Mouse (Mus musculus) heart, embryonic 16.5 days (tissue): ENCODE measurements around the gene Gramd1b. TPM values are rescaled to one million over a fixed set of nuclear protein-coding genes. Genes with fewer than 3 reads are reported as not detected.

ENCODE experiments used
- ATAC-seq: fragments of 200-750 bp; cut with Nextera tagmentation; replicated peaks from 2 replicates; pipeline ENCODE4 v1.8.0; 2017; ENCODE audit warnings: moderate number of reproducible peaks; ENCODE audit not compliant: insufficient read depth, low FRiP score; ENCODE audit errors: extremely low read depth
- H3K27ac ChIP-seq: fragments of 300-500 bp; sonication (generic); 2 replicates; pipeline ENCODE4 v1.5.1; 2014; ENCODE audit warnings: mild to moderate bottlenecking, low read length, control low read depth, moderate library complexity
- H3K27me3 ChIP-seq: fragments of 300-500 bp; sonication (generic); 2 replicates; pipeline ENCODE4 v1.6.1; 2014; ENCODE audit warnings: low read length, mixed read lengths; ENCODE audit not compliant: control insufficient read depth, insufficient read depth
- H3K36me3 ChIP-seq: fragments of 300-500 bp; sonication (generic); 2 replicates; pipeline ENCODE4 v1.6.1; 2014; ENCODE audit not compliant: control insufficient read depth, insufficient read depth
- H3K4me1 ChIP-seq: fragments of 300-500 bp; sonication (generic); 2 replicates; pipeline ENCODE4 v1.6.1; 2014; ENCODE audit warnings: low read length, mixed read lengths; ENCODE audit not compliant: control insufficient read depth, insufficient read depth
- H3K4me2 ChIP-seq: fragments of 300-500 bp; sonication (generic); 2 replicates; pipeline ENCODE4 v1.6.1; 2014; ENCODE audit warnings: low read depth, mild to moderate bottlenecking, control low read depth, low read length
- H3K4me3 ChIP-seq: fragments of 300-500 bp; sonication (generic); 2 replicates; pipeline ENCODE4 v1.5.1; 2014; ENCODE audit warnings: mild to moderate bottlenecking, control low read depth, low read length
- H3K9ac ChIP-seq: fragments of 300-500 bp; sonication (generic); 2 replicates; pipeline ENCODE4 v1.6.1; 2014; ENCODE audit warnings: low read length, control low read depth
- H3K9me3 ChIP-seq: fragments of 300-500 bp; sonication (generic); replicated peaks from 2 replicates; pipeline ENCODE4 v1.6.1; 2016; ENCODE audit warnings: low read length; ENCODE audit not compliant: control insufficient read depth
- WGBS: fragments of 180-500 bp; shearing (Covaris S2); extraction: QIAGEN DNeasy Blood & Tissue Kit; methylation state at CpG from one replicate; pipeline ENCODE4 v1.1.7; 2014; 5-methylcytosine and 5-hydroxymethylcytosine counted together
- polyA plus RNA-seq: library from polyadenylated mRNA; unstranded; fragments of >200 nt; fragmentation: Nextera tagmentation; extraction: Ambion mirVana; gene quantifications from 2 replicates; pipeline ENCODE4 v1.2.1, GENCODE M21; 2015

Gramd1b gene
- polyA plus RNA-seq, 1 experiment from 2014 or later, result 5.9 TPM

GRCm38 (mm10) chr9:40302375-40302774 lies 228.8 kb downstream of the Gramd1b start:
- Histone ChIP-seq H3K4me2 (no peak overlapping the region), H3K36me3 (peaks cover 31% of the 10 kb centered on the region), H3K4me3 (no peak overlapping the region), H3K9me3 (no peaks in the 10 kb centered on the region), H3K4me1 (no peaks in the 10 kb centered on the region), H3K27me3 (no peaks in the 10 kb centered on the region), H3K27ac (no peak overlapping the region), H3K9ac (no peak overlapping the region)
- WGBS, result 85% methylated on average over 8 of the region's 8 CpGs
- ATAC-seq, result no peak

GRCm38 (mm10) chr9:40301475-40301874 lies 229.7 kb downstream of the Gramd1b start:
- H3K27ac ChIP-seq, result no peak overlapping the region
- no peak for ATAC-seq
- H3K36me3 ChIP-seq, result peaks cover 28% of the 10 kb centered on the region
- no peak overlapping the region for H3K4me2 ChIP-seq
- WGBS, result 64% methylated on average over 5 of the region's 5 CpGs
- no peaks in the 10 kb centered on the region for H3K4me1 ChIP-seq
- no peaks in the 10 kb centered on the region for H3K27me3 ChIP-seq
- no peak overlapping the region for H3K4me3 ChIP-seq
- H3K9me3 ChIP-seq, result no peaks in the 10 kb centered on the region
- no peak overlapping the region for H3K9ac ChIP-seq

GRCm38 (mm10) chr9:40300018-40300989 lies 230.9 kb downstream of the Gramd1b start:
- Histone ChIP-seq H3K9ac (no peak overlapping the region), H3K36me3 (peaks cover 25% of the 10 kb centered on the region), H3K27me3 (no peaks in the 10 kb centered on the region), H3K27ac (no peak overlapping the region), H3K4me1 (no peaks in the 10 kb centered on the region), H3K9me3 (no peaks in the 10 kb centered on the region), H3K4me3 (no peak overlapping the region), H3K4me2 (no peak overlapping the region)
- ATAC-seq, result no peak
- 88% methylated on average over 15 of the region's 15 CpGs for WGBS

GRCm38 (mm10) chr9:40299323-40299722 lies 231.9 kb downstream of the Gramd1b start:
- no peak overlapping the region for H3K4me3 ChIP-seq
- ATAC-seq, result no peak
- H3K9ac ChIP-seq, result no peak overlapping the region
- 94% methylated on average over 7 of the region's 7 CpGs for WGBS
- no peaks in the 10 kb centered on the region for H3K27me3 ChIP-seq
- no peaks in the 10 kb centered on the region for H3K9me3 ChIP-seq
- H3K4me2 ChIP-seq, result no peak overlapping the region
- H3K4me1 ChIP-seq, result no peaks in the 10 kb centered on the region
- H3K27ac ChIP-seq, result no peak overlapping the region
- peaks cover 26% of the 10 kb centered on the region for H3K36me3 ChIP-seq

- H3K36me3 ChIP-seq, result peaks cover 25% of the 10 kb centered on the region
- 77% methylated on average over 9 of the region's 9 CpGs for WGBS
- ATAC-seq, result no peak
- H3K4me3 ChIP-seq, result no peak overlapping the region
- H3K4me1 ChIP-seq, result no peaks in the 10 kb centered on the region
- no peaks in the 10 kb centered on the region for H3K9me3 ChIP-seq
- H3K9ac ChIP-seq, result no peak overlapping the region
- no peak overlapping the region for H3K4me2 ChIP-seq
- no peak overlapping the region for H3K27ac ChIP-seq
- no peaks in the 10 kb centered on the region for H3K27me3 ChIP-seq
Observed at GRCm38 (mm10) chr9:40297969-40298368, 233.2 kb downstream of the Gramd1b start.

GRCm38 (mm10) chr9:40296251-40296650 lies 234.9 kb downstream of the Gramd1b start:
- ATAC-seq, result no peak
- Histone ChIP-seq H3K27ac (no peak overlapping the region), H3K9me3 (no peaks in the 10 kb centered on the region), H3K4me3 (no peak overlapping the region), H3K27me3 (no peaks in the 10 kb centered on the region), H3K4me1 (no peaks in the 10 kb centered on the region), H3K4me2 (no peak overlapping the region), H3K36me3 (peaks cover 25% of the 10 kb centered on the region), H3K9ac (no peak overlapping the region)
- WGBS, result 90% methylated on average over 5 of the region's 5 CpGs

GRCm38 (mm10) chr9:40294866-40295265 lies 236.3 kb downstream of the Gramd1b start:
- WGBS, result 93% methylated on average over 1 of the region's 1 CpGs
- no peak overlapping the region for H3K4me3 ChIP-seq
- no peak for ATAC-seq
- H3K9me3 ChIP-seq, result no peaks in the 10 kb centered on the region
- peaks cover 25% of the 10 kb centered on the region for H3K36me3 ChIP-seq
- H3K4me2 ChIP-seq, result no peak overlapping the region
- no peaks in the 10 kb centered on the region for H3K4me1 ChIP-seq
- no peak overlapping the region for H3K27ac ChIP-seq
- no peaks in the 10 kb centered on the region for H3K27me3 ChIP-seq
- no peak overlapping the region for H3K9ac ChIP-seq

- no peak for ATAC-seq
Observed at GRCm38 (mm10) chr9:40294210-40294609, 237.0 kb downstream of the Gramd1b start.

GRCm38 (mm10) chr9:40293740-40294139 lies 237.4 kb downstream of the Gramd1b start:
- no peak overlapping the region for H3K4me3 ChIP-seq
- H3K36me3 ChIP-seq, result peaks cover 15% of the 10 kb centered on the region
- no peak overlapping the region for H3K27ac ChIP-seq
- H3K9ac ChIP-seq, result no peak overlapping the region
- H3K4me1 ChIP-seq, result no peaks in the 10 kb centered on the region
- no peak overlapping the region for H3K4me2 ChIP-seq
- ATAC-seq, result no peak
- 86% methylated on average over 5 of the region's 5 CpGs for WGBS
- H3K27me3 ChIP-seq, result no peaks in the 10 kb centered on the region
- H3K9me3 ChIP-seq, result no peaks in the 10 kb centered on the region

More at GRCm38 (mm10) chr9:40294210-40294609, 237.0 kb downstream of the Gramd1b start:
- Histone ChIP-seq H3K27ac (no peak overlapping the region), H3K4me2 (no peak overlapping the region), H3K4me3 (no peak overlapping the region), H3K9ac (no peak overlapping the region), H3K4me1 (no peaks in the 10 kb centered on the region), H3K27me3 (no peaks in the 10 kb centered on the region), H3K9me3 (no peaks in the 10 kb centered on the region), H3K36me3 (peaks cover 19% of the 10 kb centered on the region)
- 87% methylated on average over 5 of the region's 5 CpGs for WGBS
